15 mouse cellular contexts compared by ENCODE assay signal in genomic region chr17:28018344-28018743, GRCm38 (mm10).
DNase-seq lines count a peak whose midpoint lies in the region; ATAC-seq and TF ChIP-seq lines count a peak whose summit lies in the region.
"Had no signal": no experiment of that assay in that cellular context is flagged by ENCODE, and none has a peak within 500 bp of the region (broad histone marks: within the 10 kb centered on the region; RNA-seq: fewer than 3 reads in every experiment).

No protein-coding gene starts in this region.

- H3K27ac ChIP-seq in gastrocnemius, adult 2 months, result peak overlapping the region; percentile 76
- peak overlapping the region; percentile 11; the same call in 1 of the 2 replicates for H3K27ac ChIP-seq in lung, embryonic 14.5 days (ENCODE audit: low read depth)
- H3K27ac ChIP-seq in embryonic facial prominence, embryonic 11.5 days (replicated peaks; ENCODE audit: low read depth, low read length), result no peak overlapping the region; the same call in 1 of the 2 replicates
- 0 out of 2 replicates have a peak overlapping the region, but pooled peaks have one; percentile 20 for H3K27ac ChIP-seq in midbrain, embryonic 15.5 days
- H3K27ac ChIP-seq: lung, embryonic 15.5 days had no signal

- no peak for ATAC-seq in lung, embryonic 14.5 days (ENCODE audit: insufficient read depth)
- no peak for ATAC-seq in embryonic facial prominence, embryonic 11.5 days (replicated peaks; ENCODE audit: insufficient number of reproducible peaks, low FRiP score, low TSS enrichment, low read depth)
- ATAC-seq in midbrain, embryonic 15.5 days (replicated peaks), result no peak

- WGBS in lung, embryonic 14.5 days, result 53% methylated on average over 6 of the region's 6 CpGs
- 79% methylated on average over 6 of the region's 6 CpGs for WGBS in lung, adult 2 months
- 70% methylated on average over 6 of the region's 6 CpGs for WGBS in embryonic facial prominence, embryonic 11.5 days
- WGBS in midbrain, embryonic 15.5 days, result 28% methylated on average over 6 of the region's 6 CpGs

- DNase-seq in gastrocnemius, adult 2 months, result no peak
- no peak for DNase-seq in gastrocnemius, postnatal 10 days
- no peak for DNase-seq in lung, embryonic 14.5 days
- no peak for DNase-seq in lung, adult 2 months
- no peak for DNase-seq in embryonic facial prominence, embryonic 11.5 days (ENCODE audit: low spot score)
- DNase-seq in left cerebral cortex, postnatal 10 days (ENCODE audit: extremely low spot score in 1 of 2, low spot score in 2 of 2), result no peak
- DNase-seq: adrenal gland, postnatal 14 days; gastrocnemius, postnatal 14 days; kidney, adult 11 months; right cerebral cortex, postnatal 4 days had no signal

- intact Hi-C loops in gastrocnemius, adult 2 months (cut with DNase I), result no loop called here
- intact Hi-C loops in left cerebral cortex, postnatal 10 days (cut with DNase I), result no loop called here

- no peaks in the 10 kb centered on the region for H3K36me3 ChIP-seq in lung, embryonic 14.5 days (ENCODE audit: insufficient read depth)
- no peaks in the 10 kb centered on the region for H3K36me3 ChIP-seq in embryonic facial prominence, embryonic 11.5 days (replicated peaks; ENCODE audit: control insufficient read depth, insufficient read depth, low read depth, low read length)
- H3K36me3 ChIP-seq in midbrain, embryonic 15.5 days (replicated peaks), result no peaks in the 10 kb centered on the region
- H3K36me3 ChIP-seq: embryonic facial prominence, embryonic 13.5 days; lung, embryonic 15.5 days had no signal

- H3K4me3 ChIP-seq in gastrocnemius, adult 2 months, result no peak overlapping the region
- no peak overlapping the region for H3K4me3 ChIP-seq in lung, embryonic 14.5 days (ENCODE audit: low read depth, low read length)
- no peak overlapping the region for H3K4me3 ChIP-seq in lung, adult 2 months (replicated peaks; ENCODE audit: extremely low read depth, low read depth, low read length)
- H3K4me3 ChIP-seq in embryonic facial prominence, embryonic 11.5 days (ENCODE audit: low read depth, low read length), result no peak overlapping the region
- H3K4me3 ChIP-seq in midbrain, embryonic 15.5 days, result no peak overlapping the region
- H3K4me3 ChIP-seq: embryonic facial prominence, embryonic 13.5 days; lung, embryonic 15.5 days had no signal

- no peaks in the 10 kb centered on the region for H3K27me3 ChIP-seq in lung, embryonic 14.5 days (ENCODE audit: insufficient read depth, low read length)
- H3K27me3 ChIP-seq in embryonic facial prominence, embryonic 11.5 days (ENCODE audit: control insufficient read depth, insufficient read depth, low read length), result no peaks in the 10 kb centered on the region
- H3K27me3 ChIP-seq in midbrain, embryonic 15.5 days (replicated peaks), result no peaks in the 10 kb centered on the region
- H3K27me3 ChIP-seq: embryonic facial prominence, embryonic 13.5 days; lung, embryonic 15.5 days had no signal

- no peak overlapping the region for H3K4me2 ChIP-seq in lung, embryonic 14.5 days
- H3K4me2 ChIP-seq in embryonic facial prominence, embryonic 11.5 days (ENCODE audit: low read depth, low read length), result no peak overlapping the region
- H3K4me2 ChIP-seq in midbrain, embryonic 15.5 days, result no peak overlapping the region
- H3K4me2 ChIP-seq: embryonic facial prominence, embryonic 13.5 days; heart, embryonic 11.5 days; lung, embryonic 15.5 days had no signal

- no peaks in the 10 kb centered on the region for H3K9me3 ChIP-seq in lung, embryonic 14.5 days (ENCODE audit: low read depth, low read length)
- H3K9me3 ChIP-seq in embryonic facial prominence, embryonic 11.5 days (replicated peaks; ENCODE audit: control insufficient read depth, low read length), result no peaks in the 10 kb centered on the region
- no peaks in the 10 kb centered on the region for H3K9me3 ChIP-seq in midbrain, embryonic 15.5 days
- H3K9me3 ChIP-seq: embryonic facial prominence, embryonic 13.5 days; G1E; lung, embryonic 15.5 days had no signal

- peak overlapping the region; percentile 2; the same call in 1 of the 2 replicates for H3K9ac ChIP-seq in lung, embryonic 14.5 days
- peak overlapping the region; percentile 28; the same call in 1 of the 2 replicates for H3K9ac ChIP-seq in embryonic facial prominence, embryonic 11.5 days (replicated peaks; ENCODE audit: low read length)
- H3K9ac ChIP-seq in midbrain, embryonic 15.5 days, result no peak overlapping the region
- H3K9ac ChIP-seq: embryonic facial prominence, embryonic 13.5 days; lung, embryonic 15.5 days had no signal

- no peak for TF ChIP-seq POLR2A in lung, adult 2 months (IDR thresholded peaks at IDR 0.05; ENCODE audit: borderline replicate concordance, extremely low read depth, low read depth, low read length)

- no peak for TF ChIP-seq CTCF in gastrocnemius, adult 2 months (IDR thresholded peaks at IDR 0.05)
- TF ChIP-seq CTCF in lung, embryonic 14.5 days (IDR thresholded peaks at IDR 0.05; ENCODE audit: low read depth), result no peak
- TF ChIP-seq CTCF in lung, adult 2 months (IDR thresholded peaks at IDR 0.05; ENCODE audit: insufficient read depth, low read length), result no peak

- peaks cover 13% of the 10 kb centered on the region for H3K4me1 ChIP-seq in lung, embryonic 14.5 days (ENCODE audit: insufficient read depth)
- peaks cover 61% of the 10 kb centered on the region for H3K4me1 ChIP-seq in lung, adult 2 months (ENCODE audit: control insufficient read depth, insufficient read depth, low read length)
- H3K4me1 ChIP-seq in embryonic facial prominence, embryonic 11.5 days (ENCODE audit: control insufficient read depth, insufficient read depth, low read length), result peaks cover 5% of the 10 kb centered on the region
- H3K4me1 ChIP-seq in midbrain, embryonic 15.5 days, result peaks cover 46% of the 10 kb centered on the region
